Mouse (Mus musculus): ENCODE results near the gene Pxmp4. TPM values are rescaled to one million over a fixed set of nuclear protein-coding genes. Genes with fewer than 3 reads are reported as not detected.

Pxmp4 gene
- polyA plus RNA-seq, 1 experiment from 2014 or later, result 25.9 TPM

DNA sequence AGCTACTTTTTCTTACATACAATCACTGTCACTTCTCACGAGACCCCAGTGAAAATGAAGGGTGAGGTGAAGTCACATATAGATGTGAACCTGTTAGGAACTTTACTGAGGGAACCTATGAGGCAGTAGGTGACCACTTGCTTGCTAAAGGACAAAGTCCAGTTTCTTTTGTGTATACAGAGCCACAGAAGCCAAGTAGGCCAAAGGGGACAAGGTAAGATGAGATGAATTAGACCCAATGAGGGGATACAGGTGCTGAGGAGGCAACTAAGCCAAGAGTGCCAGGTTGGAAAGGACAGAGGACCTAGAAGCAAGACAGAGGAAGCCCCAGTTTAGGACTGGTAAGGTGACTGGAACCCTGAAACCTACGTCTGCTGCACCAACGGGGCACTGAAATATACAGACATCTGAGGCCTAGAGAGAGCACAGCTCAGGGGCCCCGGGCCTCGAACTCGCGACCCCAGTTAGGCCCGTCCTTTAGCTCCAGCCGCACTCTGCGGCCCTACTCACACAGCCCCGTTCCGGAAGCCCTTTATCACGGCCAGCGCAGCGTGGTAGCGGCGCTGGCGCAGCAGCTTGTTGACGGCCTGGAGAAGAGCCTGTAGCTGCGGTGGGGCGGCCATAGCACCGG, 386 bp downstream of the Pxmp4 start:
- 12% methylated on average over 22 of the region's 22 CpGs for WGBS
- ATAC-seq (replicated peaks; ENCODE audit: low FRiP score, low TSS enrichment, low read depth), result no peak; the same call in 1 of the 2 replicates

GRCm38 (mm10) chr2:154601324-154601723, 2.2 kb downstream of the Pxmp4 start:
- Histone ChIP-seq H3K4me2 (ENCODE audit: low read length) (no peak overlapping the region), H3K27ac (ENCODE audit: low read depth) (no peak overlapping the region), H3K36me3 (ENCODE audit: control insufficient read depth, insufficient read depth, low read length) (no peaks in the 10 kb centered on the region), H3K9me3 (ENCODE audit: control insufficient read depth, low read length) (no peaks in the 10 kb centered on the region), H3K4me3 (ENCODE audit: low read depth, low read length) (no peak overlapping the region), H3K9ac (ENCODE audit: low read length) (no peak overlapping the region), H3K27me3 (replicated peaks; ENCODE audit: control insufficient read depth, insufficient read depth, low read length) (no peaks in the 10 kb centered on the region), H3K4me1 (replicated peaks; ENCODE audit: control insufficient read depth, insufficient read depth, low read length) (peaks cover 12% of the 10 kb centered on the region)
- WGBS, result 76% methylated on average over 3 of the region's 3 CpGs
- ATAC-seq (replicated peaks; ENCODE audit: low FRiP score, low TSS enrichment, low read depth), result no peak
- no peak for DNase-seq (ENCODE audit: low spot score)

More for the DNA sequence above, 386 bp downstream of the Pxmp4 start:
- Histone ChIP-seq H3K27ac (ENCODE audit: low read depth) (peak overlapping the region; percentile 48; the same call in 1 of the 2 replicates), H3K4me2 (ENCODE audit: low read length) (peak overlapping the region; percentile 66), H3K4me1 (replicated peaks; ENCODE audit: control insufficient read depth, insufficient read depth, low read length) (peaks cover 12% of the 10 kb centered on the region), H3K4me3 (ENCODE audit: low read depth, low read length) (peak overlapping the region; percentile 66), H3K9ac (ENCODE audit: low read length) (peak overlapping the region; percentile 74), H3K9me3 (ENCODE audit: control insufficient read depth, low read length) (no peaks in the 10 kb centered on the region), H3K27me3 (replicated peaks; ENCODE audit: control insufficient read depth, insufficient read depth, low read length) (no peaks in the 10 kb centered on the region), H3K36me3 (ENCODE audit: control insufficient read depth, insufficient read depth, low read length) (no peaks in the 10 kb centered on the region)
- DNase-seq (ENCODE audit: low spot score), result no peak

DNA sequence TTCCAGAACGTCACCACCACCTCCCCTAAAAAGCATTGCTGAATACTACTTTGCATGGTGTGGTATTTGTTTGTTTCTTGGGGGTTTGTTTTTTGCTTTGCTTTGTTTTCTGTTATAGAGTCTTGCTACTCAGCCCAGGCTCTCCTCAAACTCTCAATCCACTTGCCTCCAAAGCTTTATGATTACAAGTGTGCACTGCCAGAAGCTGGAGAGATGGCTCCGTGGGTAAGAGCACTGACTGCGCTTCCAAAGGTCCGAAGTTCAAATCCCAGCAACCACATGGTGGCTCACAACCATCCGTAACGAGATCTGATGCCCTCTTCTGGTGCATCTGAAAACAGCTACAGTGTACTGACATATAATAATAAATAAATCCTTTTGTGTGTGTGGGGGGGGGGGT, 2.9 kb downstream of the Pxmp4 start:
- no peaks in the 10 kb centered on the region for H3K27me3 ChIP-seq (replicated peaks; ENCODE audit: control insufficient read depth, insufficient read depth, low read length)
- no peak overlapping the region for H3K27ac ChIP-seq (ENCODE audit: low read depth)
- DNase-seq (ENCODE audit: low spot score), result no peak
- 77% methylated on average over 6 of the region's 6 CpGs for WGBS
- H3K36me3 ChIP-seq (ENCODE audit: control insufficient read depth, insufficient read depth, low read length), result no peaks in the 10 kb centered on the region
- peaks cover 12% of the 10 kb centered on the region for H3K4me1 ChIP-seq (replicated peaks; ENCODE audit: control insufficient read depth, insufficient read depth, low read length)
- no peaks in the 10 kb centered on the region for H3K9me3 ChIP-seq (ENCODE audit: control insufficient read depth, low read length)
- H3K4me2 ChIP-seq (ENCODE audit: low read length), result no peak overlapping the region
- H3K9ac ChIP-seq (ENCODE audit: low read length), result no peak overlapping the region
- no peak overlapping the region for H3K4me3 ChIP-seq (ENCODE audit: low read depth, low read length)
- no peak for ATAC-seq (replicated peaks; ENCODE audit: low FRiP score, low TSS enrichment, low read depth)

DNA sequence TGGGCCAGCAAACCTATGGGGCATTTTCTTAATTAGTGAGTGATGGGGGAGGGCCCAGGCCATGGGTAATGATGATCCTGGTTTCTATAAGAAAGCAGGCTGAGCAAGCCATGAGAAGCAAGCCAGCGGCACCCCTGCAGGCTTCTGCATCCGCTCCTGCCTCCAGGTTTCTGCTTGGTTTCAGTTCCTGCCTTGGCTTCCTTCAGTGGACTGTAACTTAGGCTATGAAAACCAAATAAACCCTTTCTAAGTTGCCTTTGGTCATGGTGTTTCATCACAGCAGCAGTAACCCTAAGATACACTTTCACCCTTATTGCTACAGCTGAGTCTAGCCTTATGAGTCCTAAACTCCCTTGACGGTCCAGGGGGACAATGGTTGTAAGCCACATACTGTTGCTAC, 6.1 kb downstream of the Pxmp4 start:
- Histone ChIP-seq H3K9me3 (ENCODE audit: control insufficient read depth, low read length) (0 out of 2 replicates have a peak, but pooled peaks cover 6% of the 10 kb centered on the region), H3K4me2 (ENCODE audit: low read length) (no peak overlapping the region), H3K4me1 (replicated peaks; ENCODE audit: control insufficient read depth, insufficient read depth, low read length) (no peaks in the 10 kb centered on the region), H3K36me3 (ENCODE audit: control insufficient read depth, insufficient read depth, low read length) (no peaks in the 10 kb centered on the region), H3K27me3 (replicated peaks; ENCODE audit: control insufficient read depth, insufficient read depth, low read length) (no peaks in the 10 kb centered on the region), H3K27ac (ENCODE audit: low read depth) (no peak overlapping the region), H3K4me3 (ENCODE audit: low read depth, low read length) (no peak overlapping the region), H3K9ac (ENCODE audit: low read length) (no peak overlapping the region)
- DNase-seq (ENCODE audit: low spot score) (no peak), ATAC-seq (replicated peaks; ENCODE audit: low FRiP score, low TSS enrichment, low read depth) (no peak)
- 87% methylated on average over 3 of the region's 3 CpGs for WGBS

GRCm38 (mm10) chr2:154595775-154596174, 7.7 kb downstream of the Pxmp4 start:
- H3K27ac ChIP-seq (ENCODE audit: low read depth), result no peak overlapping the region
- WGBS, result 86% methylated on average over 5 of the region's 5 CpGs
- 0 out of 2 replicates have a peak, but pooled peaks cover 6% of the 10 kb centered on the region for H3K9me3 ChIP-seq (ENCODE audit: control insufficient read depth, low read length)
- no peak overlapping the region for H3K4me2 ChIP-seq (ENCODE audit: low read length)
- no peak for ATAC-seq (replicated peaks; ENCODE audit: low FRiP score, low TSS enrichment, low read depth)
- no peaks in the 10 kb centered on the region for H3K27me3 ChIP-seq (replicated peaks; ENCODE audit: control insufficient read depth, insufficient read depth, low read length)
- H3K4me3 ChIP-seq (ENCODE audit: low read depth, low read length), result no peak overlapping the region
- no peaks in the 10 kb centered on the region for H3K36me3 ChIP-seq (ENCODE audit: control insufficient read depth, insufficient read depth, low read length)
- no peaks in the 10 kb centered on the region for H3K4me1 ChIP-seq (replicated peaks; ENCODE audit: control insufficient read depth, insufficient read depth, low read length)
- no peak for DNase-seq (ENCODE audit: low spot score)
- H3K9ac ChIP-seq (ENCODE audit: low read length), result no peak overlapping the region

DNA sequence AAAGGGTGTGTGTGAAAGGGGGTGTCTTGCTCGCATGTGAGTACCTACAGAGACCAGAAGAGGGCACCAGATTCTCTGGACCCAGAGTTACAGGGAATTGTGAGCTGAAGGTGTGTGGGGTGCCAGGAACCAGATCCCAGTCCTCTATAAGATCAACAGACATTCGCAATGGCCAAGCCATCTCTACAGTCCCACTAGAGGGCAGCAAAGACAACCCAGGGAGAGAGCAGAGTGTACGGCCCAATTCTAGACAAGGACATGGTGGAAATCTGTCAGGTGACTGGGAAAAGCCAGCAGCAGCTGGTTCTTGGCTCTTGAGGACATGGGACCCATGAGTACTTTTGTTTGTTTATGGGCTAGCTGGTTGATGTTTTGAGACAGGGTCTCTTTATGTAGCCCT, 10.5 kb downstream of the Pxmp4 start:
- no peak overlapping the region for H3K27ac ChIP-seq (ENCODE audit: low read depth)
- no peak overlapping the region for H3K9ac ChIP-seq (ENCODE audit: low read length)
- H3K9me3 ChIP-seq (ENCODE audit: control insufficient read depth, low read length), result 0 out of 2 replicates have a peak, but pooled peaks cover 6% of the 10 kb centered on the region
- no peaks in the 10 kb centered on the region for H3K27me3 ChIP-seq (replicated peaks; ENCODE audit: control insufficient read depth, insufficient read depth, low read length)
- no peak for DNase-seq (ENCODE audit: low spot score)
- H3K4me2 ChIP-seq (ENCODE audit: low read length), result no peak overlapping the region
- no peaks in the 10 kb centered on the region for H3K36me3 ChIP-seq (ENCODE audit: control insufficient read depth, insufficient read depth, low read length)
- no peaks in the 10 kb centered on the region for H3K4me1 ChIP-seq (replicated peaks; ENCODE audit: control insufficient read depth, insufficient read depth, low read length)
- WGBS, result 69% methylated on average over 3 of the region's 3 CpGs
- no peak overlapping the region for H3K4me3 ChIP-seq (ENCODE audit: low read depth, low read length)
- ATAC-seq (replicated peaks; ENCODE audit: low FRiP score, low TSS enrichment, low read depth), result no peak

DNA sequence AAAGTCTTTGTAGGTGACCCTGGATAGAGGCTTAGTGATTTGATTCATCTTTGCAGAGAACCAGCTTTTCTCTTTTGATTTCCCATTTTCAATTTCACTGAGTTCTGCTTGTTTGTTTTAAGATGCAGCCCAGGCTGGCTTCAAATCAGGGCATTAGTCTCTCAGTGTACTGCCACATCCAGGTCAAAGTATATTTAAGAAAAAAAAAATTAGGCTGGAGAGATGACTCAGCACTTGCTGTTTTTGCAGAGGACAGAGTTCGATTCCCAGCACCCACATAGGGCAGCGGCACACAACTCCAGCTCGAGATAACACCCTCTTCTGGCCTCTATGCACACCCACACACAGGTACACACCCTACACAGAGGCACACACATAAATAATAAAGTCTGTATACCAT, 12.3 kb downstream of the Pxmp4 start:
- DNase-seq (ENCODE audit: low spot score), result no peak
- Histone ChIP-seq H3K27ac (ENCODE audit: low read depth) (no peak overlapping the region), H3K36me3 (ENCODE audit: control insufficient read depth, insufficient read depth, low read length) (peaks cover 4% of the 10 kb centered on the region; the same call in 1 of the 2 replicates)

GRCm38 (mm10) chr2:154589051-154589450, 14.5 kb downstream of the Pxmp4 start:
- DNase-seq (ENCODE audit: low spot score), result no peak
- H3K36me3 ChIP-seq (ENCODE audit: control insufficient read depth, insufficient read depth, low read length), result peaks cover 4% of the 10 kb centered on the region; the same call in 1 of the 2 replicates
- WGBS, result 90% methylated on average over 4 of the region's 4 CpGs

More for the DNA sequence above, 12.3 kb downstream of the Pxmp4 start:
- Histone ChIP-seq H3K27me3 (replicated peaks; ENCODE audit: control insufficient read depth, insufficient read depth, low read length) (no peaks in the 10 kb centered on the region), H3K9ac (ENCODE audit: low read length) (no peak overlapping the region), H3K9me3 (ENCODE audit: control insufficient read depth, low read length) (0 out of 2 replicates have a peak, but pooled peaks cover 6% of the 10 kb centered on the region), H3K4me2 (ENCODE audit: low read length) (no peak overlapping the region), H3K4me3 (ENCODE audit: low read depth, low read length) (no peak overlapping the region), H3K4me1 (replicated peaks; ENCODE audit: control insufficient read depth, insufficient read depth, low read length) (no peaks in the 10 kb centered on the region)
- 89% methylated on average over 3 of the region's 3 CpGs for WGBS
- ATAC-seq (replicated peaks; ENCODE audit: low FRiP score, low TSS enrichment, low read depth), result no peak

DNA sequence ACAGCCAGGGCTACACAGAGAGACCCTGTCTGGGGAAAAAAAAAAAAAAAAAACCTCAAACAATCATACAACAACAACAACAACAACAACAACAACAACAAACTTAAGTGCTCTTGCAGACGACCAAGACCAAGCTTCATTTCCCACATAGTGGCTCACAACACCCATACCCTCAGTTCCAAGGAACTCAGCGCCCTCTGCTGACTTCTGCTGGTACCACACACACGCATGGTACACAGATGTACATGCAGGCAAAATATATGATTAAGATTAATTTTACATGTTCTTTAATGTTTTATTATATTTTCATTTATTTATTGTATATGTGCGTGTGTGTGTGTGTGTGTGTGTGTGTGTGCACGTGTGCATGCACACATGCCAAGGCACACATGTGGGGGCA, 17.1 kb downstream of the Pxmp4 start:
- peak; percentile 71 for DNase-seq (ENCODE audit: low spot score)
- Histone ChIP-seq H3K9me3 (ENCODE audit: control insufficient read depth, low read length) (no peaks in the 10 kb centered on the region), H3K4me3 (ENCODE audit: low read depth, low read length) (no peak overlapping the region), H3K9ac (ENCODE audit: low read length) (no peak overlapping the region), H3K27me3 (replicated peaks; ENCODE audit: control insufficient read depth, insufficient read depth, low read length) (no peaks in the 10 kb centered on the region), H3K4me2 (ENCODE audit: low read length) (no peak overlapping the region), H3K4me1 (replicated peaks; ENCODE audit: control insufficient read depth, insufficient read depth, low read length) (no peaks in the 10 kb centered on the region), H3K36me3 (ENCODE audit: control insufficient read depth, insufficient read depth, low read length) (peaks cover 4% of the 10 kb centered on the region; the same call in 1 of the 2 replicates), H3K27ac (ENCODE audit: low read depth) (no peak overlapping the region)
- WGBS, result 80% methylated on average over 5 of the region's 5 CpGs
- 0 out of 2 replicates have a peak, but pooled peaks have one; percentile 41 for ATAC-seq (replicated peaks; ENCODE audit: low FRiP score, low TSS enrichment, low read depth)

More at GRCm38 (mm10) chr2:154589051-154589450, 14.5 kb downstream of the Pxmp4 start:
- H3K27ac ChIP-seq (ENCODE audit: low read depth), result no peak overlapping the region
- H3K27me3 ChIP-seq (replicated peaks; ENCODE audit: control insufficient read depth, insufficient read depth, low read length), result no peaks in the 10 kb centered on the region
- H3K4me2 ChIP-seq (ENCODE audit: low read length), result no peak overlapping the region
- ATAC-seq (replicated peaks; ENCODE audit: low FRiP score, low TSS enrichment, low read depth), result no peak
- no peak overlapping the region for H3K4me3 ChIP-seq (ENCODE audit: low read depth, low read length)
- H3K9me3 ChIP-seq (ENCODE audit: control insufficient read depth, low read length), result 0 out of 2 replicates have a peak, but pooled peaks cover 6% of the 10 kb centered on the region
- H3K4me1 ChIP-seq (replicated peaks; ENCODE audit: control insufficient read depth, insufficient read depth, low read length), result no peaks in the 10 kb centered on the region
- H3K9ac ChIP-seq (ENCODE audit: low read length), result no peak overlapping the region
